Mouse (Mus musculus) heart, embryonic 11.5 days (tissue): ENCODE measurements around the gene Igsf8. TPM values are rescaled to one million over a fixed set of nuclear protein-coding genes. Genes with fewer than 3 reads are reported as not detected.

Source experiments
- ATAC-seq: fragments of 200-750 bp; cut with Nextera tagmentation; replicated peaks from 2 replicates; pipeline ENCODE4 v1.8.0; 2017; ENCODE audit warnings: moderate library complexity; ENCODE audit not compliant: insufficient number of reproducible peaks, low FRiP score, low TSS enrichment
- H3K27ac ChIP-seq: fragments of 300-500 bp; sonication (generic); 2 replicates; pipeline ENCODE4 v1.5.1; 2014; ENCODE audit warnings: mild to moderate bottlenecking, low read depth, low read length
- H3K27me3 ChIP-seq: fragments of 300-500 bp; sonication (generic); 2 replicates; pipeline ENCODE4 v1.6.1; 2014; ENCODE audit warnings: mild to moderate bottlenecking, low read length, mixed read lengths; ENCODE audit not compliant: control insufficient read depth, insufficient read depth
- H3K36me3 ChIP-seq: fragments of 300-500 bp; sonication (generic); 2 replicates; pipeline ENCODE4 v1.6.1; 2014; ENCODE audit warnings: mild to moderate bottlenecking, low read length, moderate library complexity, mixed read lengths; ENCODE audit not compliant: control insufficient read depth, insufficient read depth
- H3K4me1 ChIP-seq: fragments of 300-500 bp; sonication (generic); 2 replicates; pipeline ENCODE4 v1.6.1; 2014; ENCODE audit warnings: low read length; ENCODE audit not compliant: control insufficient read depth, insufficient read depth
- H3K4me2 ChIP-seq: fragments of 300-500 bp; sonication (generic); 2 replicates; pipeline ENCODE4 v1.6.1; 2014; ENCODE audit warnings: mild to moderate bottlenecking, moderate library complexity
- H3K4me3 ChIP-seq: fragments of 300-500 bp; sonication (generic); 2 replicates; pipeline ENCODE4 v1.5.1; 2014; ENCODE audit warnings: low read depth, low read length
- H3K9ac ChIP-seq: fragments of 300-500 bp; sonication (generic); 2 replicates; pipeline ENCODE4 v1.6.1; 2014; ENCODE audit warnings: mild to moderate bottlenecking, low read depth, low read length, moderate library complexity
- H3K9me3 ChIP-seq: fragments of 300-500 bp; sonication (generic); replicated peaks from 2 replicates; pipeline ENCODE4 v1.6.1; 2016; ENCODE audit warnings: low read length; ENCODE audit not compliant: control insufficient read depth
- WGBS: fragments of 180-500 bp; shearing (Covaris S2); extraction: QIAGEN DNeasy Blood & Tissue Kit; methylation state at CpG from one replicate; pipeline ENCODE4 v1.1.7; 2014; ENCODE audit not compliant: insufficient replicate concordance; 5-methylcytosine and 5-hydroxymethylcytosine counted together
- polyA plus RNA-seq: library from polyadenylated mRNA; unstranded; fragments of >200 nt; fragmentation: Nextera tagmentation; extraction: Ambion mirVana; gene quantifications from 2 replicates; pipeline ENCODE4 v1.2.1, GENCODE M21; 2014

The Igsf8 gene
- polyA plus RNA-seq, 1 experiment from 2014 or later, result 22.8 TPM

GRCm38 (mm10) chr1:172364684-172365083 is 103.2 kb downstream of the Igsf8 start:
- ATAC-seq, result no peak

DNA sequence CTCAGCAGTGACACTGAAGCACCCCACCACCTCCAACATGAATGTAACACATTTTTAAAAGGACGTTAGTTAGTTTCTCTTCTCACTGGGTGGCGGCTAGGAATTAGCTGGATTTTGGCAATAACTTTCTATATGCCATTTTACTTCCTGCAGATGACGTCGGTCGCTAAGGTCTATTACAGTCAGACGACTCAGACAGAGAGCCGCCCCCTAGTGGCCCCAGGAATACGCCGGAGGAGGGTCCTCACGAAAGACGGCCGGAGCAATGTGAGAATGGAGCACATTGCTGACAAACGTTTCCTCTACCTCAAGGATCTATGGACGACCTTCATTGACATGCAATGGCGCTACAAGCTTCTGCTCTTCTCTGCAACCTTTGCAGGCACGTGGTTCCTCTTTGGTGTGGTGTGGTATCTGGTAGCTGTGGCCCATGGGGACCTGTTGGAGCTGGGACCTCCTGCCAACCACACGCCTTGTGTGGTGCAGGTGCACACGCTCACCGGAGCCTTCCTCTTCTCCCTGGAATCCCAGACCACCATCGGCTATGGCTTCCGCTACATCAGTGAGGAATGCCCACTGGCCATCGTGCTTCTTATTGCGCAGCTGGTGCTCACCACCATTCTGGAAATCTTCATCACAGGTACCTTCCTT is 107.5 kb downstream of the Igsf8 start:
- H3K4me1 ChIP-seq, result no peaks in the 10 kb centered on the region
- no peak overlapping the region for H3K27ac ChIP-seq
- 21% methylated on average over 23 of the region's 23 CpGs for WGBS
- H3K27me3 ChIP-seq, result peaks cover 20% of the 10 kb centered on the region
- H3K9ac ChIP-seq, result no peak overlapping the region
- no peaks in the 10 kb centered on the region for H3K36me3 ChIP-seq
- peak; percentile 52; the same call in 1 of the 2 replicates for ATAC-seq
- no peaks in the 10 kb centered on the region for H3K9me3 ChIP-seq
- H3K4me2 ChIP-seq, result peak overlapping the region; percentile 52
- H3K4me3 ChIP-seq, result no peak overlapping the region

More at GRCm38 (mm10) chr1:172364684-172365083, 103.2 kb downstream of the Igsf8 start:
- Histone ChIP-seq H3K36me3 (no peaks in the 10 kb centered on the region), H3K9me3 (no peaks in the 10 kb centered on the region), H3K9ac (no peak overlapping the region), H3K27me3 (peaks cover 16% of the 10 kb centered on the region), H3K4me3 (no peak overlapping the region), H3K27ac (no peak overlapping the region), H3K4me2 (peak overlapping the region; percentile 20; the same call in 1 of the 2 replicates), H3K4me1 (no peaks in the 10 kb centered on the region)
- 3% methylated on average over 6 of the region's 6 CpGs for WGBS

Other genes starting within 250 kb of the Igsf8 start
- 10.4 and 10.9 TPM in 2 replicates for gene Vangl2, start 233.2 kb upstream of the Igsf8 start, polyA plus RNA-seq
- not detected in 2 replicates for gene Nhlh1, start 204.1 kb upstream of the Igsf8 start, polyA plus RNA-seq
- gene Copa, start 179.1 kb upstream of the Igsf8 start, polyA plus RNA-seq, result 146 and 201 TPM in 2 replicates
- 115 and 122 TPM in 2 replicates for gene Ncstn, start 178.8 kb upstream of the Igsf8 start, polyA plus RNA-seq
- 120 and 139 TPM in 2 replicates for gene Pex19, start 134.9 kb upstream of the Igsf8 start, polyA plus RNA-seq
- 85.4 and 105 TPM in 2 replicates for gene Dcaf8, start 113.6 kb upstream of the Igsf8 start, polyA plus RNA-seq
- gene Pea15a, start 54.8 kb upstream of the Igsf8 start, polyA plus RNA-seq, result 121 and 147 TPM in 2 replicates
- 205 and 230 TPM in 2 replicates for gene Casq1, start 41.8 kb upstream of the Igsf8 start, polyA plus RNA-seq
- 0.31 and 0.35 TPM in 2 replicates for gene Atp1a4, start 3.2 kb upstream of the Igsf8 start, polyA plus RNA-seq
- 4.7 and 7.0 TPM in 2 replicates for gene Atp1a2, start 36.4 kb downstream of the Igsf8 start, polyA plus RNA-seq
- 0.59 and 0.77 TPM in 2 replicates for gene Kcnj9, start 67.7 kb downstream of the Igsf8 start, polyA plus RNA-seq
- 0.09 TPM in 1 of 2 replicates, not detected in the other for gene Kcnj10, start 79.6 kb downstream of the Igsf8 start, polyA plus RNA-seq
- gene Pigm, start 114.9 kb downstream of the Igsf8 start, polyA plus RNA-seq, result 8.8 and 9.8 TPM in 2 replicates
- 1.1 and 1.2 TPM in 2 replicates for gene Slamf9, start 213.7 kb downstream of the Igsf8 start, polyA plus RNA-seq
- 9.3 and 12.0 TPM in 2 replicates for gene Igsf9, start 220.1 kb downstream of the Igsf8 start, polyA plus RNA-seq
- gene Tagln2, start 238.4 kb downstream of the Igsf8 start, polyA plus RNA-seq, result 248 and 295 TPM in 2 replicates